Mouse (Mus musculus): ENCODE data around the gene Zfp512. TPM values are rescaled to one million over a fixed set of nuclear protein-coding genes. Genes with fewer than 3 reads are reported as not detected.

Gene Zfp512
- polyA plus RNA-seq, 1 experiment: 29.0 TPM

GRCm38 (mm10) chr5:31485440-31485839 lies 33.2 kb downstream of the Zfp512 start, which contains the start of gene 4930548H24Rik:
4930548H24Rik (plus strand) TSS chr5:31485740.
- Histone ChIP-seq H3K4me3 (replicated peaks; ENCODE audit: control insufficient read depth, low read depth, low read length) (no peak within 1 kb of the TSS), H3K4me1 (ENCODE audit: control insufficient read depth, insufficient read depth, low read length) (no peaks in the 10 kb centered on the region; the same call in 1 of the 2 replicates), H3K27ac (ENCODE audit: control insufficient read depth, insufficient read depth, low read depth, low read length, poor library complexity) (no peak within 1 kb of the TSS)
- WGBS: 85% methylated on average over 3 of the region's 3 CpGs
- TF ChIP-seq POLR2A (IDR thresholded peaks at IDR 0.05; ENCODE audit: borderline replicate concordance, control insufficient read depth, low read depth, low read length) (no peak), CTCF (IDR thresholded peaks at IDR 0.05; ENCODE audit: control insufficient read depth, insufficient read depth, low read length) (no peak)

DNA sequence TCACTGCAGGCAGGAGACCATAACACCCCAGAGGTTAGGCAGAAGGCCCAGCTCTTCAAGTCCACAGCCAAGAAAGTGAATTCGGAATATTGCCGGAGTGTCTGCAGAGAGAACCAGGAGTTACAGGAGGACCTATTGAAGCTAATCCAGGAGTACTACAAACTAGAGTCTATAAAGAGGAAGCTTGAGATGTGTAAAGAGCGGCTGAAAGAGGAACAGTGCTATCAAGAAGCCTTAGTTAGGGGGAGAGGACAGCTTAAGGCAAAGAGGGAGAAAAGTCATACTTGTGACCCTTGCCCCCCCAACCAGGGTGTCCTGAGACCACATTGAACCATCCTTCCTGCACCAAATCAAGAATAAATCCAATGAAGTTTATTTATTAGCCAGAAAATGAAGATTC lies 35.7 kb downstream of the Zfp512 start:
- no peaks in the 10 kb centered on the region; the same call in 1 of the 2 replicates for H3K4me1 ChIP-seq (ENCODE audit: control insufficient read depth, insufficient read depth, low read length)
- no peak overlapping the region for H3K27ac ChIP-seq (ENCODE audit: control insufficient read depth, insufficient read depth, low read depth, low read length, poor library complexity)
- 65% methylated on average over 3 of the region's 3 CpGs for WGBS
- TF ChIP-seq POLR2A (IDR thresholded peaks at IDR 0.05; ENCODE audit: borderline replicate concordance, control insufficient read depth, low read depth, low read length): no peak
- no peak for TF ChIP-seq CTCF (IDR thresholded peaks at IDR 0.05; ENCODE audit: control insufficient read depth, insufficient read depth, low read length)
- no peak overlapping the region for H3K4me3 ChIP-seq (replicated peaks; ENCODE audit: control insufficient read depth, low read depth, low read length)

GRCm38 (mm10) chr5:31489116-31489769 lies 37.0 kb downstream of the Zfp512 start:
- 69% methylated on average over 7 of the region's 7 CpGs for WGBS
- Histone ChIP-seq H3K27ac (ENCODE audit: control insufficient read depth, insufficient read depth, low read depth, low read length, poor library complexity) (no peak overlapping the region), H3K4me3 (replicated peaks; ENCODE audit: control insufficient read depth, low read depth, low read length) (no peak overlapping the region), H3K4me1 (ENCODE audit: control insufficient read depth, insufficient read depth, low read length) (no peaks in the 10 kb centered on the region; the same call in 1 of the 2 replicates)
- no peak for TF ChIP-seq CTCF (IDR thresholded peaks at IDR 0.05; ENCODE audit: control insufficient read depth, insufficient read depth, low read length)
- no peak for TF ChIP-seq POLR2A (IDR thresholded peaks at IDR 0.05; ENCODE audit: borderline replicate concordance, control insufficient read depth, low read depth, low read length)

DNA sequence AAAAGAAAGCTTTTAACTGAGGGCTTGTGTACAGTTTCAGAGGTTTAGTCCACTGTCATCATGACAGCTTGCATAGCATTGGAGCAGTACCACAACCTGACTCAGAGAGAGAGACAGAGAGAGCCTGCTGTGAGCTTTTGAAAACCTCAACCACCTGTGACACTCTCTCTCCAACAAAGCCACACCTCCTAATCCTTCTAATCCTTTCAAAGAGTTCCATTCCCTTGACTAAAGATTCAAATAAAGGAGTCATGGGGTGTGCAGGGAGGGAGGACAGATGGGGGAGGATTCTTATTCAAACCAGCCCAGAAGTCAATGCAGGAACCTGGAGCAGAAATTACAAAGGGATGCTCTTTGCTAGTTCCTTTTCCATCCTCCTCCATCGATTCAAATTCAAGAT lies 39.8 kb downstream of the Zfp512 start:
- TF ChIP-seq POLR2A (IDR thresholded peaks at IDR 0.05; ENCODE audit: borderline replicate concordance, control insufficient read depth, low read depth, low read length): no peak
- peaks cover 1% of the 10 kb centered on the region for H3K4me1 ChIP-seq (ENCODE audit: control insufficient read depth, insufficient read depth, low read length)
- no peak overlapping the region for H3K27ac ChIP-seq (ENCODE audit: control insufficient read depth, insufficient read depth, low read depth, low read length, poor library complexity)
- WGBS: 64% methylated on average over 1 of the region's 1 CpGs
- H3K4me3 ChIP-seq (replicated peaks; ENCODE audit: control insufficient read depth, low read depth, low read length): no peak overlapping the region

DNA sequence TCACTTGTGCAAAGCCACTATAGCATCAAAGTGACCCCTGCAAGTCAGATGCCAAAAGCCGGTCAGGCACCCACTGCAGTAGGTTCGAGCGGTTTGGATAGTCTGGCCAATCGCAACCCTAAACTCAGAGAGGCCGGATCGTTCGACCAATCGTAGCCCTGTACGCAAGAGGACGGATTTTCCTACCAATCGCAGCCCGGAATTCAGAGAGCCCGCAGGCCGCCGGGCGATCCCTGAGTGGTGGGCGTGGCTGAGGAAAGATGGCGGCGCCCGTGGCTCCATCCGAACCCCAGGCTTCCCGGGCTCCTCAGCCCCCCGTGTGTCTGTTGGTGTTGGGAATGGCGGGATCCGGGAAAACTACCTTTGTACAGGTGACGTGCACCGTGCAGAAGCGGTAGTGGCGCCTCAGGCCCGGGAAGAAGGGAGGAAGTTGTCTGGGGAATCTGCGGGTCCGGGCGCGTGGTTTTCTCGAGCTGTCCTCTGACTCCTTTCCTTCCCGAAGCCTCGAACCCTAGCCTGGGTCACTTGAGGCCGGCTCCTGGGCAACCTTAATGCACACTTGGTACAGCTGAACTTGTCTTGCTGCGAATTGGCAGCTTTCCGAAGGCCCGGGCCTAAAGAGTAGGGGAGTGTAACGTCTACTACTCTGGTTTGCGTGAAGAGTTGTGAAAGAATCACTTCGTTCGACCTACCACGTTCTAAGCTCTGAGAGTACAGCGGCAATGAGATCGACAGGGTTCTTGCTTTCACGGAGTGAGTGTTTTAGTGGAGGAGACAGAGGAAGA lies 42.5 kb downstream of the Zfp512 start, which contains the start of gene Gpn1:
Gene Gpn1 (plus strand): TSS at position 229 of the 785 bp plus-strand sequence.
- peaks cover 1% of the 10 kb centered on the region for H3K4me1 ChIP-seq (ENCODE audit: control insufficient read depth, insufficient read depth, low read length)
- no peak within 1 kb of the TSS for H3K27ac ChIP-seq (ENCODE audit: control insufficient read depth, insufficient read depth, low read depth, low read length, poor library complexity)
- WGBS: under 1% methylated on average over 49 of the region's 49 CpGs
- H3K4me3 ChIP-seq (replicated peaks; ENCODE audit: control insufficient read depth, low read depth, low read length): peak within 1 kb of the TSS; percentile 92
- peak; percentile 42; the same call in 1 of the 2 replicates for TF ChIP-seq POLR2A (IDR thresholded peaks at IDR 0.05; ENCODE audit: borderline replicate concordance, control insufficient read depth, low read depth, low read length)
- no peak for TF ChIP-seq CTCF (IDR thresholded peaks at IDR 0.05; ENCODE audit: control insufficient read depth, insufficient read depth, low read length)

- 86% methylated on average over 10 of the region's 10 CpGs for WGBS
- TF ChIP-seq CTCF (IDR thresholded peaks at IDR 0.05; ENCODE audit: control insufficient read depth, insufficient read depth, low read length): no peak
- TF ChIP-seq POLR2A (IDR thresholded peaks at IDR 0.05; ENCODE audit: borderline replicate concordance, control insufficient read depth, low read depth, low read length): no peak
- Histone ChIP-seq H3K27ac (ENCODE audit: control insufficient read depth, insufficient read depth, low read depth, low read length, poor library complexity) (no peak overlapping the region), H3K4me1 (ENCODE audit: control insufficient read depth, insufficient read depth, low read length) (no peaks in the 10 kb centered on the region), H3K4me3 (replicated peaks; ENCODE audit: control insufficient read depth, low read depth, low read length) (no peak overlapping the region)
These were observed 52.6 kb downstream of the Zfp512 start for GRCm38 (mm10) chr5:31504843-31505242.

DNA sequence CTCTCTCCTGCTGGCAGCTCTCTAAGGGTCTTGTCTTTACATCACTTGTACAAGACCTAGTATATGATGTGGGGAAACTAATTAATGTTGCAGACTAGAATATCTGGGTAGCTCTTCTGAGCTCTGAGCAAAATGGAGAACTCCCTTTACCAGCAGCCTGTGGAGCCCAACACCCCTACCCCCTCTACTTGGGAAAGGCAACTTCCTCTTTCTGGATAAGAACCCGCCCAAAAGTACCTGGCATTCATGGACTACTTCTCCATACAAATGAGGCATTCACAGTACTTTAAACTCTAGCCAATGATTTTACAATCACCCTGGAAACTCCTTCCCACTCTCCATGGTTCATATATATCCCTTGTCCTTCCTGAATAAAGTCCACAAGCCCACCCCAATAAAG lies 60.2 kb downstream of the Zfp512 start:
- WGBS: 12% methylated on average over 1 of the region's 1 CpGs
- H3K4me3 ChIP-seq (replicated peaks; ENCODE audit: control insufficient read depth, low read depth, low read length): no peak overlapping the region
- H3K4me1 ChIP-seq (ENCODE audit: control insufficient read depth, insufficient read depth, low read length): no peaks in the 10 kb centered on the region
- TF ChIP-seq CTCF (IDR thresholded peaks at IDR 0.05; ENCODE audit: control insufficient read depth, insufficient read depth, low read length): no peak
- no peak for TF ChIP-seq POLR2A (IDR thresholded peaks at IDR 0.05; ENCODE audit: borderline replicate concordance, control insufficient read depth, low read depth, low read length)
- H3K27ac ChIP-seq (ENCODE audit: control insufficient read depth, insufficient read depth, low read depth, low read length, poor library complexity): no peak overlapping the region

- WGBS: 76% methylated on average over 6 of the region's 6 CpGs
These were observed 68.3 kb downstream of the Zfp512 start for GRCm38 (mm10) chr5:31520556-31520955.

More at GRCm38 (mm10) chr5:31520556-31520955, 68.3 kb downstream of the Zfp512 start:
- no peak overlapping the region for H3K4me3 ChIP-seq (replicated peaks; ENCODE audit: control insufficient read depth, low read depth, low read length)
- no peak overlapping the region for H3K27ac ChIP-seq (ENCODE audit: control insufficient read depth, insufficient read depth, low read depth, low read length, poor library complexity)
- H3K4me1 ChIP-seq (ENCODE audit: control insufficient read depth, insufficient read depth, low read length): no peaks in the 10 kb centered on the region
- TF ChIP-seq CTCF (IDR thresholded peaks at IDR 0.05; ENCODE audit: control insufficient read depth, insufficient read depth, low read length) (no peak), POLR2A (IDR thresholded peaks at IDR 0.05; ENCODE audit: borderline replicate concordance, control insufficient read depth, low read depth, low read length) (no peak)
